Mouse (Mus musculus) T-helper 17 cell (primary cell): ENCODE data around the gene Tcf19.
"Not testable (repeated sequence)": the region's sequence is repeated elsewhere in the genome, so short reads cannot be mapped to it uniquely, and the experiment has no call there.

Source experiments
- in situ Hi-C, 2 experiments: fragments of 300-600 bp; cut with MboI, MseI; formaldehyde crosslinking; loops; 1 replicate in 1 of 2; 2 replicates in 1 of 2; pipeline ENCODE4 v1.15.1; 2025; ENCODE audit warnings: high pct_unique_total_duplicates in 2 of 2

Gene Tcf19

GRCm38 (mm10) chr17:35534343-35534742 lies 17.7 kb upstream of the Tcf19 start:
- in situ Hi-C loops: no loop called here

GRCm38 (mm10) chr17:35532901-35533300 lies 16.3 kb upstream of the Tcf19 start, which contains the start of gene Psors1c2:
Psors1c2 (plus strand) TSS chr17:35533201.
- in situ Hi-C loops: no loop called here

- in situ Hi-C loops: no loop called here
Observed at GRCm38 (mm10) chr17:35532360-35532759, 15.7 kb upstream of the Tcf19 start.

GRCm38 (mm10) chr17:35526644-35527043 lies 10.0 kb upstream of the Tcf19 start:
- in situ Hi-C loops: loop anchor here in 1 of 2 experiments (10.0 kb wide), 1 partner anchor 1472 kb away; no protein-coding TSS in a partner anchor

GRCm38 (mm10) chr17:35524354-35524753 lies 7.7 kb upstream of the Tcf19 start:
- in situ Hi-C loops: loop anchor here in 1 of 2 experiments (10.0 kb wide), 1 partner anchor 1470 kb away; no protein-coding TSS in a partner anchor

GRCm38 (mm10) chr17:35517526-35517925 lies 902 bp upstream of the Tcf19 start:
- in situ Hi-C loops: no loop called here

GRCm38 (mm10) chr17:35515911-35516640 lies 548 bp downstream of the Tcf19 start:
- in situ Hi-C loops: no loop called here

- in situ Hi-C loops: no loop called here
Observed at GRCm38 (mm10) chr17:35514756-35515155, 1.9 kb downstream of the Tcf19 start.

- in situ Hi-C loops: no loop called here
Observed at GRCm38 (mm10) chr17:35513886-35514285, 2.7 kb downstream of the Tcf19 start.

GRCm38 (mm10) chr17:35512916-35513626 lies 3.6 kb downstream of the Tcf19 start:
- in situ Hi-C loops: no loop called here

GRCm38 (mm10) chr17:35509284-35509683 lies 7.3 kb downstream of the Tcf19 start:
- in situ Hi-C loops: no loop called here

GRCm38 (mm10) chr17:35508279-35508678 lies 8.3 kb downstream of the Tcf19 start:
- in situ Hi-C loops: not testable (repeated sequence)

GRCm38 (mm10) chr17:35507556-35508260 lies 8.9 kb downstream of the Tcf19 start:
- in situ Hi-C loops: no loop called here

- in situ Hi-C loops: no loop called here
Observed at GRCm38 (mm10) chr17:35506881-35507280, 9.7 kb downstream of the Tcf19 start.

- in situ Hi-C loops: no loop called here
Observed at GRCm38 (mm10) chr17:35505776-35506175, 10.8 kb downstream of the Tcf19 start, which contains the start of gene Pou5f1. Pou5f1 (plus strand) TSS chr17:35506018.

GRCm38 (mm10) chr17:35504628-35505481 lies 11.8 kb downstream of the Tcf19 start:
- in situ Hi-C loops: no loop called here

- in situ Hi-C loops: no loop called here
Observed at GRCm38 (mm10) chr17:35503849-35504248, 12.8 kb downstream of the Tcf19 start.

GRCm38 (mm10) chr17:35502762-35503161 lies 13.9 kb downstream of the Tcf19 start:
- in situ Hi-C loops: no loop called here

- in situ Hi-C loops: no loop called here
Observed at GRCm38 (mm10) chr17:35502226-35502625, 14.4 kb downstream of the Tcf19 start.

- in situ Hi-C loops: no loop called here
Observed at GRCm38 (mm10) chr17:35497124-35497523, 19.5 kb downstream of the Tcf19 start.

GRCm38 (mm10) chr17:35490320-35490719 lies 26.3 kb downstream of the Tcf19 start:
- in situ Hi-C loops: no loop called here
